Mouse (Mus musculus) cerebellum, postnatal 4 days (tissue): ENCODE results near the gene Yipf2.
"Not testable (repeated sequence)": the region's sequence is repeated elsewhere in the genome, so short reads cannot be mapped to it uniquely, and the experiment has no call there.

Experiments
- DNase-seq, 2 experiments: peaks; one replicate each; pipeline ENCODE4 v3.0.0; 2022; ENCODE audit warnings: low spot score in 2 of 2, mixed read lengths in 1 of 2

Yipf2 gene

DNA sequence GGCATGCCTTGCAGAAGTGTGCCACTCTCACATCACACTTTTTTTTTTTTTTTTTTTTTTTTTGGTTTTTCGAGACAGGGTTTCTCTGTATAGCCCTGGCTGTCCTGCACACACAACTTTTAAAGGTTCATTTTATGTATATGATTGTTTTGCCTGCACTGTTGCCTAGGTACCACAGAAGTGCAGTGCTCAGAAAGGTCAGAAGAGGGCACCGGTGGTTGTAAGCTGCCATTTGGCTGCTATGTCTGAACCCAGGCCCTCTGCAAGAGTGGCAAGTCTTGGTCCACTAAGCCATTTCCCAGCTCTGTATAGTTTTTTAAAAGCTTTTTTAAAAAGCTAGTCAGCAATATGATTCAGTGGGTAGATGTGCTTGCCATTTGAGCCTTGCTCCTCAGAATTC lies 5.6 kb upstream of the Yipf2 start:
- DNase-seq: no peak

DNA sequence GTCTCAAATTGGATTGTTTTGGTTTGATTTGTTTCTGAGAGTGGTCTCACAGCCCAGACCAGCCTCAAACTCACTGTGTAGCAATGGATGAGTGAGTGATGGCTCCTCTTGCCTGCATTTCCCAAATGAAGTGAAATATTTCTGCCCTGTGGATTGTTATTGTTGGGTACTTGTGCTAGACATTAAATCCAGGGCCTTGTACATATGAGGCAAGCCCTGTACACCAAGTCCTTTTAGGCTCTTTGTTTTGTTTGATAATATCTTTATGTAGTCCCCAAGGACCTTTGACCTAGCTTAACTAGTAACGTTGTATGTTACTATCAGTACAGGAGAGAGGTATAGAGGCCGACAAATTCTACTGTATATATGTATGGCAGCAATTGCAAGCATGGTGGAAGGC lies 2.2 kb upstream of the Yipf2 start:
- DNase-seq: no peak

DNA sequence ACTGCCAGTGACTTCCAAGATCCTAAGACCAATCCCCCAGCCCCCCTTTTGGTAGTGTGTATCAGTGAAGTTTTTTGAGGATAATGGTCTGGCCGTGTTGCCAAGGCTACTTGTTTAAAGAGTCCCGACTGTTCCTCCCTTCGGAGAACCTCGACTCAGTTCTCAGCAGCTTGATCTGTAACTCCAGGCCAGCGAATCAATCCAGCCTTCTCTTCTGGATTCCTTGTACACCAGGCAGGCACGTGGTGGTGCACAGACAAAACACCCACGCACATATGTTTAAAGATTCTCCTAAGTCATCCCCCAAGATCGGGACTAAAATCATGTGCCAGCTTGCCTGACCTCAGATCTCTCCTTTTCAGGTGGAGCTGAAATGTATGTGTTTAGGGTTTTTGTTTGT lies 1.7 kb upstream of the Yipf2 start:
- DNase-seq: not testable (repeated sequence)

DNA sequence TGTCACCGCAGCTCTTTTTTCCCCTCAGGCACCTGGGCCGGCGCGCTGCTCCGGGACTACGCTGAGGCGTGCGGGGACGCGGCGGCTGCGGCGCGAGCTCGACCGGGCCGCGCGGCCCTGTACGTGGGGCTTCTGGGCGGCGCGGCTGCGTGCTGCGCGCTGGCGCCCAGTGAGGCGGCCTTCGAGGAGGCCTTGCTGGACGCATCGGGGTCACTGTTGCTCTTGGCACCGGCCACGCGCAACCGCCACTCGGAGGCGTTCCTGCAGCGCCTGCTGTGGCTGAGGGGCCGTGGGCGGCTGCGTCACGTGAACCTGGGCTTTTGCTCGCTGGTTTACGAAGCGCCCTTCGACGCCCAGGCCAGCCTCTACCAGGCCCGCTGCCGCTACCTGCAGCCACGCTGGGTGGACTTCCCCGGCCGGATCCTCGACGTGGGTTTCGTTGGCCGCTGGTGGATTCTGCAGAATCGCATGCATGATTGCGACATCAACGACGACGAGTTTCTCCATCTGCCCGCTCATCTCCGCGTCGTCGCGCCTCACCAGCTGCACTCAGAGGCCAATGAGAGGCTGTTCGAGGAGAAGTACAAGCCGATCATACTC lies 594 bp upstream of the Yipf2 start:
- DNase-seq: peak in 1 of 2 experiments; percentile 36

DNA sequence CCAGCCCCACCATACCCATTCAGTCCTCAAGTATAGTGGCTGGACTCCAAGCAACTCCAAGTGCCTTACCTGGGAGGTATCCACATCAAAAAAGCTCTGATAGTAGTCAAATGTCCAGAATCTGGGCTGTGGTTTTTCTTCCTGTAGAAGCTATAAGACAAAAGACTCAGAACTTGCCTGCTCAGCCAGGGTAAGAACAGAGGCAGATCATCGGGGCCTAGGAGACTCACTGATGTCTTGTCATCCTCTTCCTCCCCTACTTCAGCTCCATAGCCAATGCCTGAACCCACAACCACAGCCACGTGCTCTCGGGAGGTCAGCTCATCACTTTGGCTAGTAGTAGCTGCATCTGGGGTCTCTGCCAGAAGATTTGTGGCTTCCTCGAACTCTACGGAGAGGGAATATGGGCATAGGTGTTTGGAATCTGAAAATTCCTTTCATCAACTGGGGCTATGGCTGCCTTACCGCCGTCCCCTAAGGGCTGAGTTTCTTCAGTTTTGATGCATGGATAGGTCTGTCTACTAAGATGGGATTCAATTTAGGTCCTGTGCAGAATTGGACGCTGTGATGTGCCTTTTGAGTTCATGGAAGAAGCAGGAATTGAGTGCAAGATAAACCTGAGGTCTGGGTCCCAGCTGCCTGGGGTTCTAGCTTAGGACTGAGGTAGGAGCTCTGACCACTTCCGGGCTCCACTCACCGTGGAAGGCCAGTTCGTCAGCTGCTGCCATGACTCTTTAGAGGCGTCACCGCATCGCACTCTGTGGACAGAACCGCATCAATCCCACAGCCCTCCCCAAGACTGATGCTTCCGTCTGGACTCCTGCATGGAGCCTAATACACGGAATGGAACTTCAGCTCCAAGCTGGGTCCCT lies 561 bp downstream of the Yipf2 start:
- no peak for DNase-seq

DNA sequence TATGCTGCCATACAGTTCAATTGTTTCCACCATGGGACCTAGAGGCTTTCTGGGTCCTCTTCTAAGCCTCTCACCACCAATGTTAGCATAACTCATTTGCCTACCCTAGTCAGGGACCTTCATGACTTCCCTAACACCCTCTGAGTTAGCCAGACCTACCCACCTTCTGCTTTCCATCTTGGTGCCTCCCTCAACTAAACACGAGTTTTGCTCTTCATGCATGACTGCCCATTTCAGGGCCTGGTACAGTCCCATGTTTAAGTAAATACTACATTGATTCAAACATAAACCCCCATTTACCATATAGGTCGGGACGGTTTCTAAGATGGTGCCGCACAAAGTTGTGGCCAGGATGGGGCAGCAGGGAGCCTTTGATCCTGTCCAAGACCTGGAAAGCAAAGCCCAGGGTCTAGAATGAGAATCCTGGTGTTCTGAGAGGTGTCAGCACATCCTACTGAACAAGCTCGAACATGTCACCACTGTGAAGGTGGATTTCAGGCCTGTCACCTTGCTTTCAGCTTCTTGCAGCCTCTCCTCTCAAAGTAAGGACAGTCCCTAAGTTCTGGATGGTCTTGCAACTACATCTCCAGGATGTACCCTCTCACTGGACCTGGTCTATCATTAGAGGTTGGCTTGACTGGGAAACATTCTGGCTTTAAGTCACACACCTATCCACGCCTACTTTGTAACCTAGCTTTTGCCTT lies 1.3 kb downstream of the Yipf2 start:
- DNase-seq: no peak

DNA sequence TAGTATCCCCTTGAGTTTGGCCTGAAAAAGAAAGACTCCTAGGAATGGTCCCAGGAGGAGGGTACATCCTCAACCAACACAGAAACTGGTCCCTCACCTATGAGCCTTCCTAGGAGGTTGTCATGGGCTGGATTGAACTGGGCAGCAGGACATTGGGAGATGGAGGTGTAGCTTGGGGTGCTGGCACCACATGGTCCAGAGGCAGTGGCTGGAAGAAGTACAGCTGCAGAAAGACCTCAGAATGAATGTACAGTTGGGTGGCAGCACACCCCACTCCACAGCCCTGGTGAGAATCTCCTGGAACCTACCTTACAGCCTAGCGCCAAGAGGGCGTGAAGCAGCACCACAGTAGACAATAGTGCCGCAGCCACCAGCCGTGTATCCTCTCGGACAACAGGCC lies 3.1 kb downstream of the Yipf2 start:
- no peak for DNase-seq

DNA sequence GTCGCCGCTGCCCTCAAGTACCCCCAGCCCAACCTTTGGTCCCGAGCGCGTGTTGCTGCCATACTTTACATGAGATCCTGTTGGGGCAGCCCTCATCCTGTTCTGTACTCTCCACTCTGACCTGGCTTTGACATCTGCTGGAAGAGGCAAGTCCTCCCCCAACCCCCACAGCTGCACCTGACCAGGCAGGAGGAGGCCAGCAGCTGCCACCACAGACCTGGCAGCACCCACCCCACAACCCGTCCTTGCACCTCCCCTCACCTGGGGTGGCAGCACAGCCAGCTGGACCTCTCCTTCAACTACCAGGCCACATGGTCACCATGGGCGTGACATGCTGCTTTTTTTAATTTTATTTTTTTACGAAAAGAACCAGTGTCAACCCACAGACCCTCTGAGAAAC lies 4.3 kb downstream of the Yipf2 start:
- DNase-seq: no peak

DNA sequence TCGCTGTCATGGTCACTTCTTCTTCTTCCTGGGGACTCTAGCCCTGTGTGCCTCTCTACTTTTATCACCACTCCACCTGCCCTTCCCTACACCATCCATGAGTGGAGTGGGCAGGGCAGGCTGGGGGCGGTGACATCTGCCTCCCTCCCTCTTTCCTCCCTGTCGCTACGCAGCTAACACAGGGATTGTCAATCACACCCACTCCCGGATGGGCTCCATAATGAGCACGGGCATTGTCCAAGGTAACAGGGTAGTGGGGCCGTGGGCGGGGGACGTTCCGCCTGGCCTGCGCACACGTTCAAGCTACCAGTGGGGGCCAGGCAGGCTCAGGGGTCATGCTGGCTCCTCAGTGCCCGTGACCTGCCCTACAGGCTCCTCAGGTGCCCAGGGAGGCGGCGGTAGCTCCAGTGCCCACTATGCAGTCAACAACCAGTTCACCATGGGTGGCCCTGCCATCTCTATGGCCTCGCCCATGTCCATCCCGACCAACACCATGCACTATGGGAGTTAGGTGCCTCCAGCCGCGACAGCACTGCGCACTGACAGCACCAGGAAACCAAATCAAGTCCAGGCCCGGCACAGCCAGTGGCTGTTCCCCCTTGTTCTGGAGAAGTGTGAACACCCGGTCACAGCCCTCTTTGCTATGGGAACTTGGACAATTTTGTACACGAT lies 4.8 kb downstream of the Yipf2 start:
- DNase-seq: no peak

DNA sequence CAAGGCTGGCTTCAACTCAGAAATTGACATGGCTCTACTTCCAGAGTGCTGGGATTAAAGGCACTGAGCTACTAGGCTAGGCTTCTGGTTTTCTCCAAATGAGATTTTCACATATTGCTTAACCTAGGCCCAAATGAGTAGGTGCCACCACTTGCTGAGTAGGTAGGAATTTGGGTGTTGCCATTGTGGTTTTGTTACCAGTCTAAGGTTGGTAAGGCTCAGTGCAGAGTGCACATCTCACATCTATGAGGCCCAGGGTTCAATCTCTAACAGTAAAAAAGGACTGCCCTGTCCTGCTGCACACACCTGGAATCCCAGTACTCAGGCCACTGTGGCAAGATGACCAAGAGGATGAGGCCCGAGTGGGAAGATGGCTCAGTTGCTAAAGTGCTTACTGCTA lies 7.2 kb downstream of the Yipf2 start:
- DNase-seq: no peak

DNA sequence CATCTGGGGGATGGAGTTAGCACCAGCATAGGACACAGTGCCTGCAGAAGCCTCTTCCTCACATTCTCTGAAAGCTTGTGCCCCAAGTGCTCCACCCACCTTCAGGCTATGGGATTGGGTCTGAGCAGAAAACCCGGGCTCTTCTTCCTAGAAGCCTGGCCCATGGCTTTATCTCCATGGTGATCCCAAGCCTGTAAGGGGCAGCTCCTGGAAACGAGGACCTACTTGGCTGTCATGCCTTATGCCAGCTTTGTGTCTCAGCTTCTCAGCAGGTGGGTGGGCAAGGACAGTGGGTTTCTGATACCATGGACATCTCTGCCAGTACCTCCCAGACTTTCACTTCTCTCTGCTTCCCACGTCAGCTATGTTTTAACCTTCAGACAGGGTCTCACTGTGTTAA lies 14.4 kb downstream of the Yipf2 start:
- DNase-seq: peak in 1 of 2 experiments; percentile 36

DNA sequence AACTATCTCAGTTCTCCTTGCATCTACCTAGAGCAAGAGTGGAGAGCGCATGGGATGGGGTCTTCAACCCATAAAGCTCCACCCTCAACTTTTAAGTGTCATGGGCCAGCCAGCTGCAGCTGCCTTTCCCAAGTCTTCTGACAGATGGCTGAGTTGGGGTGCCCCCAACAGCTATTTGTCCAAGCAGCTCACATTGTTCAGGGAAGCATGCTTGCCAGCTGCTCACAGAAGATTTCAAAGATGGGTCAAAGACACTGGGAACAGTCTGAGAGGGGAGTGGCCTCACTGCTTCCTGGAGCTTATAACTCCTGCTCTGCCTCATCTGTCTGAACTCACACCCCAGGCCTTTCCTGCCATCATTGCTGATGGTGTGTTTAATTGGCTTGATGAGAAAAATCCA lies 16.3 kb downstream of the Yipf2 start:
- no peak for DNase-seq

DNA sequence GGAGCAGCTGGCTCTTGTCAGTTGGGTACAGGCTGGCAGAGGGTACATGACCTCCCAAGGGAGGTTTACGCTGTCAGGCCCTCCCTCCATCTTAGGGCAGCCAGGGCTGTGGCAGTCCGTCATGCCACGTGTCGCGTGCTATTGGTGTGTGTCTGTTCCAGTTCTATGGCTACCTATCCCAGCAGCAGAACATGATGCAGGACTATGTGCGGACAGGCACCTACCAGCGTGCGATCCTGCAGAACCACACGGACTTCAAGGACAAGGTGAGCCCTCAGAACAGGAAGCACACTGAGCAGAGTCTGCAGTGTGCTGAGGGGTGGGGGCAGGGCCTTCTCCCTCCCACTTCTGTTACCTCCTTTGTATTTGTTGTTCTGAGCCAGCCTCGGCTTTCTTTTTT lies 17.4 kb downstream of the Yipf2 start:
- no peak for DNase-seq

DNA sequence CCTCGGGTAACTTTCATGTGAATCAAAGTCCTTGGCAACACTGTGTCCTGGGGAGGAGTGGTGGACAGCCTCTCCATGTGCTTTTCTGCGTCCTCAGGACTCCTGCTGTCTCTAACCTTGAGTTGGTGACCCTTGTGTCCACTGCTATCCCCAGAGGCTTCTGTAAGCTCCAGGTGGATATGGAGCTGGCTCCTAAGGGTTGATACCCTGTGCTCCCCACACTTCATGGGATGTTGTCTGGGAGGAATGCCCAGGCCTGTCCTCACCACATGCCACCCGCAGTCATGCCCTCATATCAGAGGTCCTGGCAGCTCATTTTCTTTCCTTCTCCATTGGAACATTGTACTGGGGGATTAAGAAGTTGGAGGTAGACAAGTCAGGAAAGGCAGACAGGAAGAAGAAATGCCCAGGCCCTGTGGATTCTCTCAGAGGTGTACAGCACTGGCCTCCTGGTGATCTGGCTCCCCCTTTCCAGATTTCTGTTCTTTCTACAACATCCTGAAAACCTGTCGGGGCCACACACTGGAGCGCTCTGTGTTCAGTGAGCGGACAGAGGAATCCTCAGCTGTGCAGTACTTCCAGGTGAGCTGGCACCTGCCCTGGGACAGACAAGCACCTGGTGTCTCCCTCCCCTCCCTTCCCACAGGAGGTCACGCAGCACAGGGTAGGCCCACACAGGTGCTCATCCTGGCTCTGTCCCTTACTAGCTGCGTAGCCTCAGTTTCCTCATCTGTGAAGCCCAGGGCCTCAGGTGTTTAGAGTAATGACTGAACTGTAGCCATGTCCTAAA lies 18.4 kb downstream of the Yipf2 start:
- DNase-seq: no peak

DNA sequence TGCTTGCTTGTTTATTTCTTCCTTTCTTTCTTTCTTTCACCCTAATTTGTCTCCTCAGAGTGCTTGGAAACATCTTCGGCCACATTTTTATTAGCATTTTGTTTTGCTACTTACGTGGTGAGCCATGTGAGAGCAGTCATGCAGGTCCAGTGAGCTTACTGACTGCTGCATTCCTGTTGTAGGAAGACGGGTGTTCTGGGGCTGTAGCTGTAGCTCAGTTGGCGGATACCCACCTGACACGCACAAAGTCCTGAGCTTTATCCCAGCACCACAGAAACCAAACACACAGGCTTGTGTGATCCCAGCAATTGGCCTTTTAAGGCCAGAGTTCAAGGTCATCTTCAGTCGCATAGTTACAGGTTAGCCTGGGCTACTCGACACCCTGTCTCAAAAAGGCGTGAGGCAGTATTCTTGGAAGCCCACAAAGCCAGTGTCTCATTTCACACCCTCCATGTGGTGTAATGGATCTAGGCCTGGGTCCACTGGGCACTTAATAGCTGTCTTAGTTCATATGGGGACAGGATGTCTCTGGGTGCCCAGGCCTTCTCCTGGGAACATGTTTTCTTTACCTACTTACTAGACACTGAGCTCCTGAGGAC lies 23.9 kb downstream of the Yipf2 start:
- no peak for DNase-seq

DNA sequence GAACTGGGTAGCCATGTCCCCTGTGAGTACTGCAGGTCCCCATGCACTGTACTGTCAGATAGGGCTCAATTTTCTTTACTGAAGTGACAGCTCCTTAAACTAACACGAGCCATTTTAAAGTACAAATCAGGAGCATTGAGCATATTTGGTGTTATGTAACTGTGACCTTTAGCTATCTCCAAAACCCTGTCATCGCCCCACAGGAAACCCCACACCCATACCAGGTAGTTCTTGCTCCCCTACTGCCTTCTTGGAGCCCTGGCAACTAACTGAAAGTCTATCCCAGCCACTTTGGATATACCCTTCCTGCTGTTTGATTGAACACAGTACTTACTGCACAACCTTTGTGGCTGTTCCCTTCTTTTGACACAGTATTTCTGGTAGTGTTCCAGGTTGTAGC lies 25.6 kb downstream of the Yipf2 start:
- DNase-seq: no peak

DNA sequence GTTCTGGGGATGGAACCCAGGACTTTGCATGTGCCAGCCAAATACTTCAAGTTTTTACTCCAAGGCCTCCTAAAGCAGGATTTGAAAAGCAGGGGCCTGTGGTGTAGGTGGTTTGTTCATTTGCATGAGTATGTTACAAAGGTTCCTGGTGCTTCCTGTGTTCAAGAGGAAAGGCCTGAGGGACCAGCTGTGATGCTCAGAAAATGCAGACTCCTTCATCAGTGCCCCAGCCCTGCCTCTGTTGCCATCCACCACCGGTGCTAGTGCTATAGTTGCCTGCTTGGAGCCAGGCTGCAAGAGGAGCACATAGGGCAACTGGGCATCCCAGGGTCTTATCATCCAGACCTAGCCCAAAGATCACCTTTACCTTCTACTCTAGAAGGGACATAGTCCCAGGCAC lies 26.1 kb downstream of the Yipf2 start:
- no peak for DNase-seq

DNA sequence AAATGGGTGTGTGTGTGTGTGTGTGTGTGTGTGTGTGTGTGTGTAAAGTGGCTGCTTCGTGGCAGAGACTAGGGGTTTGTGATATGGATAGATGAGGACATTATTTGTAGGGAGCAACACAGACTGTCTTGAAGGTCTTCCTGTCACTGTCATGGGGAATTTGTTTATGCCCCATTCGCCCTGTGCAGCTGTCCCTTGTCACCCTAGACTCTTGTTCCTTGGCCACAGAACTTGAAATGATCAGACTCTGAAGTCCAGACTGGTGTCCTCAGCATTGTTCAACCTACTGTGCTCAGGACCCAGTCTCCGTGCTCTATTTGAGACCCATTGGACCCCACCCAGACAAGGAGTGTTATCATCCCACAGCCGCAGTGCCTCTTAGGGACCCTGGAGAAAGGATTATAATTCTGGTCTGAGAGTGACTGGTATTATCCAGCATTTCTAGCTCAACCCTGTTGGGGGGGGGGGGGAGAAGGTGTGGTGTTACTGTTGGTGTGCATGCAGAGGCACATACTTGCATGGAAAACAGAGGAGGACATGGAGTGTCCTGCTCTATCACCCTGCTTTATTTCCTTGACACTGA lies 27.5 kb downstream of the Yipf2 start:
- DNase-seq: no peak

DNA sequence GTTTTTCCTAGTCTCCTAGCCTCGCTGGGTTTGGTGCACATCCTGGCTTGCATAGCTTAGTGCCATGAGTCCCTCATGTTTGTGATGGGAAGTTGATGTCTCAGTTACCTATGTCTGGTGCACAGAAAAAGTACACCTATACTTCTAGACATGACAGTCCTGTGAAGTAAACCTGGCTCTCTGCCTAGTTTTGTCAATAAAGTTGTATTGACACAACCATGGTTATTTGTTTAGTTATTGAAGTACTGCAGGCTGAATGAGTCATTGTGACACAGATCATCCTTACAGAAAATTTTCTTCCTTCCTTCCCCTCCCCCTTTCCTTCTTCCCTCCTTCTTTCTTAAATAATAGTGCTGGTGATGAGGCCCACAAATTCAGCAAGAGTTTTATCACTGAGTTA lies 28.2 kb downstream of the Yipf2 start:
- DNase-seq: no peak

DNA sequence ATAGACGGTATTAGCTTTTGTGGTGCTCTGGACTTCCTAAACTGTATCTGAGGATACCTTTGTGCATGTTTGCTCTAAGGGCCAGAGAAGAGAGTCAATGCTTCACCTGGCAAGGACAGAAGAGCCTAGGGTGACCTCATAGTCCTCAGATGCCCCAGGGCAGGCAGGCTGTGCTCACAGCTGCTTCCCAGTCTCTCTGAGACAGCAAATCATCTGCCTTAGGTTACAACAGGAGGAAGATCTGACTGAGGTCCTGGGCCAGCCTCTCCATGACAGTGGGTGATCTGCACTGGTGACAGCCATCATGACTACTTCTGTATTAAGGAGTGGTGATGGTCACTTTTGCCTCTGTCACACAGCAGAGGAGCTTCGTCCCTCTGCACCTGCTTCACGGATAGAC lies 33.5 kb downstream of the Yipf2 start:
- DNase-seq: no peak

DNA sequence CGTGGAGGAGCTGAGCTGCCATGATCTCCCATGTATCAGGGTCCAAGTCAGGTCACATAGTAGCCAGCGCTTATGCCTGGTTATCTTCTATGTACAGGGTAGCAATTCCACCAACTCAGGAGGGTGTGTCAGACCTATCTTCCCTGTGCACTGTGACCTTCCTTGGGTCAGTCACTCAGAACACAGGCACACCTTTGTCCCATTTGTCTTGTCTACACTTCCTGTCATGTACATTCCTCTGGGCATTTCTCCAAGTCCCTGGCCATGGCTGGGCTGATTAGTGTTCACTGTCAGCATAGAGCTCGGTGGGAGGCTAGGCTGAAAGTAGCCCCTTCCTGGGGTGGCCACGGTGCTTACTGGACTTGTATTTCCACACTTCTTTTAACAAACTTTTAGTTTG lies 34.3 kb downstream of the Yipf2 start:
- DNase-seq: no peak
